Comparison of ENCODE assay signal across 19 mouse cellular contexts in the genomic region with DNA sequence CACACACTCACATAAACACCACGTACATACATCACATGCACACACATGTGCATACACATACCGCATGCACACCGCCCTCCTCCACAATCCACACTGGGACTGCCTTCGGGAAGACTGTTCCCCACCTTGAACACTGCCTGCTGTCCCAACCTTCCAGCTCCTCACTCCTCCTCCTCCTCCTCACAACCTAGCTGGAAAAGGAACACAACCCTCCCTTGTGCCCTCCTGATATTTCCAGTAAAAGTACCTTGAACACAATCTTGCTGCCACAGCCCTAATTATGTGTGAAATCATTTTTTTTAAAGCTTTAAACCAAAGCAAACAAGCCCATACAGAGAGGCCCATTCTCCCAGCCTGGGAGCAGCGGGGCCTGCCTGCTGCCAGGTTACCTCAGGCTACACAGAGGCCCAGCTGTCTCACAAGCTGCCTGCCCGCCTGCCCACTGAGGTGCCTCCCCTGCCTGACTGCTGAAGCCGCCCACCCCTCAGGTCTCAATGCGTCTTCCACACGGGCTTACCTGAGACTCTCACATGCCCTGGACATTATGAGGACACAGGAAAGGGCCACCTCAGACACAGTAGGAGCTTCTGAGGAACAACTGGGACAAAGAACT. TPM values are rescaled to one million over a fixed set of nuclear protein-coding genes. Genes with fewer than 3 reads are reported as not detected.
DNase-seq lines count a peak whose midpoint lies in the region; ATAC-seq and TF ChIP-seq lines count a peak whose summit lies in the region.
"Had no signal": no experiment of that assay in that cellular context is flagged by ENCODE, and none has a peak within 500 bp of the region (broad histone marks: within the 10 kb centered on the region; RNA-seq: fewer than 3 reads in every experiment).

No protein-coding gene starts in this region.

- peak; percentile 67 for ATAC-seq in embryonic facial prominence, embryonic 13.5 days (ENCODE audit: insufficient number of reproducible peaks, insufficient read depth, low FRiP score, low TSS enrichment, low read depth)
- ATAC-seq in embryonic facial prominence, embryonic 15.5 days (ENCODE audit: insufficient number of reproducible peaks, low FRiP score, low TSS enrichment, low read depth), result peak; percentile 70; the same call in 1 of the 2 replicates
- ATAC-seq in limb, embryonic 15.5 days (ENCODE audit: insufficient number of reproducible peaks, low FRiP score, low TSS enrichment, low read depth), result peak; percentile 87
- ATAC-seq: lung, postnatal 0 days; Patski had no signal

- WGBS in embryonic facial prominence, embryonic 13.5 days, result 61% methylated on average over 9 of the region's 9 CpGs
- WGBS in embryonic facial prominence, embryonic 10.5 days, result 72% methylated on average over 9 of the region's 9 CpGs
- WGBS in embryonic facial prominence, embryonic 15.5 days, result 44% methylated on average over 9 of the region's 9 CpGs
- 51% methylated on average over 9 of the region's 9 CpGs for WGBS in limb, embryonic 15.5 days

- peak overlapping the region; percentile 73 for H3K27ac ChIP-seq in embryonic facial prominence, embryonic 13.5 days
- H3K27ac ChIP-seq in embryonic facial prominence, embryonic 10.5 days (replicated peaks), result no peak overlapping the region
- H3K27ac ChIP-seq in layer of hippocampus, adult 2 months, result peak overlapping the region; percentile 61; the same call in 1 of the 2 replicates
- no peak overlapping the region; the same call in 1 of the 2 replicates for H3K27ac ChIP-seq in embryonic facial prominence, embryonic 15.5 days (replicated peaks)
- H3K27ac ChIP-seq in limb, embryonic 15.5 days, result peak overlapping the region; percentile 79
- H3K27ac ChIP-seq: gastrocnemius, adult 2 months; hindbrain, embryonic 15.5 days; liver, embryonic 13.5 days; midbrain, embryonic 10.5 days had no signal

- H3K4me3 ChIP-seq in embryonic facial prominence, embryonic 13.5 days, result no peak overlapping the region
- no peak overlapping the region for H3K4me3 ChIP-seq in embryonic facial prominence, embryonic 10.5 days
- H3K4me3 ChIP-seq in layer of hippocampus, adult 2 months, result no peak overlapping the region
- H3K4me3 ChIP-seq in embryonic facial prominence, embryonic 15.5 days (replicated peaks), result no peak overlapping the region
- H3K4me3 ChIP-seq in limb, embryonic 15.5 days, result no peak overlapping the region
- H3K4me3 ChIP-seq: gastrocnemius, adult 2 months; hindbrain, embryonic 15.5 days; liver, embryonic 13.5 days; midbrain, embryonic 10.5 days had no signal

- H3K27me3 ChIP-seq in embryonic facial prominence, embryonic 13.5 days, result no peaks in the 10 kb centered on the region
- H3K27me3 ChIP-seq in embryonic facial prominence, embryonic 10.5 days (replicated peaks; ENCODE audit: low read depth, poor library complexity, severe bottlenecking), result no peaks in the 10 kb centered on the region
- no peaks in the 10 kb centered on the region for H3K27me3 ChIP-seq in embryonic facial prominence, embryonic 15.5 days
- no peaks in the 10 kb centered on the region for H3K27me3 ChIP-seq in limb, embryonic 15.5 days
- H3K27me3 ChIP-seq: hindbrain, embryonic 15.5 days; liver, embryonic 13.5 days had no signal

- H3K4me2 ChIP-seq in embryonic facial prominence, embryonic 13.5 days, result no peak overlapping the region
- H3K4me2 ChIP-seq in embryonic facial prominence, embryonic 15.5 days (replicated peaks), result no peak overlapping the region
- no peak overlapping the region for H3K4me2 ChIP-seq in limb, embryonic 15.5 days
- H3K4me2 ChIP-seq: hindbrain, embryonic 15.5 days; liver, embryonic 13.5 days had no signal

- no peak for DNase-seq in embryonic facial prominence, embryonic 10.5 days (ENCODE audit: low spot score)
- peak in 1 of 2 experiments; percentile 29 for DNase-seq in layer of hippocampus, adult 2 months (ENCODE audit: low spot score in 2 of 2)
- DNase-seq in layer of hippocampus, adult 9-10 months (ENCODE audit: low spot score), result no peak
- DNase-seq in urinary bladder, adult 2 months (ENCODE audit: low spot score), result no peak
- DNase-seq: cerebellum, adult 11-12 months; gastrocnemius, adult 2 months; heart, adult 18-20 months; kidney, adult 2 months; kidney, postnatal 25 days; liver, embryonic 13.5 days; spleen, adult 18-20 months; thymus, postnatal 14 days had no signal

- H3K9ac ChIP-seq in embryonic facial prominence, embryonic 13.5 days, result no peak overlapping the region
- H3K9ac ChIP-seq in embryonic facial prominence, embryonic 15.5 days, result no peak overlapping the region
- H3K9ac ChIP-seq in limb, embryonic 15.5 days, result no peak overlapping the region
- H3K9ac ChIP-seq: hindbrain, embryonic 15.5 days; liver, embryonic 13.5 days had no signal

- no peaks in the 10 kb centered on the region for H3K36me3 ChIP-seq in embryonic facial prominence, embryonic 13.5 days
- H3K36me3 ChIP-seq in embryonic facial prominence, embryonic 10.5 days (replicated peaks), result no peaks in the 10 kb centered on the region
- no peaks in the 10 kb centered on the region for H3K36me3 ChIP-seq in embryonic facial prominence, embryonic 15.5 days
- H3K36me3 ChIP-seq in limb, embryonic 15.5 days, result no peaks in the 10 kb centered on the region
- H3K36me3 ChIP-seq: hindbrain, embryonic 15.5 days; liver, embryonic 13.5 days; midbrain, embryonic 10.5 days had no signal

- no peak for TF ChIP-seq CTCF in layer of hippocampus, adult 2 months (conservative IDR thresholded peaks at IDR 0.05)

- H3K9me3 ChIP-seq in embryonic facial prominence, embryonic 13.5 days, result no peaks in the 10 kb centered on the region
- no peaks in the 10 kb centered on the region for H3K9me3 ChIP-seq in embryonic facial prominence, embryonic 10.5 days
- H3K9me3 ChIP-seq in embryonic facial prominence, embryonic 15.5 days (replicated peaks), result no peaks in the 10 kb centered on the region
- no peaks in the 10 kb centered on the region for H3K9me3 ChIP-seq in limb, embryonic 15.5 days
- H3K9me3 ChIP-seq: hindbrain, embryonic 15.5 days; liver, embryonic 13.5 days; midbrain, embryonic 10.5 days had no signal

- H3K4me1 ChIP-seq in embryonic facial prominence, embryonic 13.5 days, result peaks cover 7% of the 10 kb centered on the region; the same call in 1 of the 2 replicates
- H3K4me1 ChIP-seq in embryonic facial prominence, embryonic 10.5 days, result no peaks in the 10 kb centered on the region
- peaks cover 4% of the 10 kb centered on the region; the same call in 1 of the 2 replicates for H3K4me1 ChIP-seq in embryonic facial prominence, embryonic 15.5 days
- no peaks in the 10 kb centered on the region for H3K4me1 ChIP-seq in limb, embryonic 15.5 days
- H3K4me1 ChIP-seq: hindbrain, embryonic 15.5 days; liver, embryonic 13.5 days; midbrain, embryonic 10.5 days had no signal

RNA-seq across cellular contexts. Expression of a gene that starts 31.9 kb away (rescaled TPM):
- 16.6 and 23.7 TPM in 2 replicates for polyA plus RNA-seq in embryonic facial prominence, embryonic 13.5 days (2015; fragmentation: Nextera tagmentation; extraction: Ambion mirVana)
- polyA plus RNA-seq in embryonic facial prominence, embryonic 10.5 days (2016; fragmentation: Nextera tagmentation; extraction: Ambion mirVana), result 0.18 and 0.27 TPM in 2 replicates
- total RNA-seq in layer of hippocampus, adult 2 months (2021), result 1 to 10 TPM; 3.9 to 4.6 TPM
- polyA plus RNA-seq in embryonic facial prominence, embryonic 15.5 days (2015; fragmentation: Nextera tagmentation; extraction: Ambion mirVana), result 16.4 and 26.3 TPM in 2 replicates
- polyA plus RNA-seq in limb, embryonic 15.5 days (2015; fragmentation: Nextera tagmentation; extraction: Ambion mirVana), result 46.9 and 52.7 TPM in 2 replicates
- polyA plus RNA-seq in urinary bladder, adult 2 months (2012; rRNA removed), result not detected in 2 replicates
- polyA plus RNA-seq: kidney, adult 2 months; Patski had no signal

Comparison
In these comparisons a context has a peak if more than half of its experiments do, and no peak if none do; other contexts are left out.
1. H3K27ac ChIP-seq: peak in embryonic facial prominence, embryonic 13.5 days (single experiment), layer of hippocampus, adult 2 months (single experiment) and limb, embryonic 15.5 days (single experiment); none in embryonic facial prominence, embryonic 10.5 days (single experiment) and embryonic facial prominence, embryonic 15.5 days (single experiment).
2. RNA of a gene that starts 31.9 kb away (polyA plus RNA-seq): 46.9 to 52.7 TPM in limb, embryonic 15.5 days, 16.4 to 26.3 TPM in embryonic facial prominence, embryonic 15.5 days and 16.6 to 23.7 TPM in embryonic facial prominence, embryonic 13.5 days; 0.18 to 0.27 TPM in embryonic facial prominence, embryonic 10.5 days and not detected in urinary bladder, adult 2 months; every median in the first group is over 10 times any median in the second.
3. Peak in every context shown above with its lines, with median percentiles within 50 percentile points of each other: ATAC-seq.